Mouse (Mus musculus) left cerebral cortex, postnatal 4 days (tissue): Measurements from ENCODE around the gene Ece1. TPM values are rescaled to one million over a fixed set of nuclear protein-coding genes. Genes with fewer than 3 reads are reported as not detected.
"Not testable (repeated sequence)": the region's sequence is repeated elsewhere in the genome, so short reads cannot be mapped to it uniquely, and the experiment has no call there.

Source experiments
- DNase-seq: peaks from one replicate; pipeline ENCODE4 v3.0.0-alpha.2; 2022
- intact Hi-C: fragments of 180-260 bp; cut with DNase I; formaldehyde crosslinking; loops from one replicate; pipeline ENCODE4 v1.15.1; 2025
- total RNA-seq, 2 experiments: library from RNA; stranded (reverse); gene quantifications; 2 replicates each; pipeline ENCODE4 v1.2.3; 2021

Gene Ece1
- total RNA-seq: 10 to 100 TPM; 47.3 to 49.5 TPM

- intact Hi-C loops: no loop called here
- peak; percentile 90 for DNase-seq
These were observed at the start of gene Ece1 for GRCm38 (mm10) chr4:137862019-137862418. Gene Ece1, plus strand, starts transcription at chr4:137862237.

DNA sequence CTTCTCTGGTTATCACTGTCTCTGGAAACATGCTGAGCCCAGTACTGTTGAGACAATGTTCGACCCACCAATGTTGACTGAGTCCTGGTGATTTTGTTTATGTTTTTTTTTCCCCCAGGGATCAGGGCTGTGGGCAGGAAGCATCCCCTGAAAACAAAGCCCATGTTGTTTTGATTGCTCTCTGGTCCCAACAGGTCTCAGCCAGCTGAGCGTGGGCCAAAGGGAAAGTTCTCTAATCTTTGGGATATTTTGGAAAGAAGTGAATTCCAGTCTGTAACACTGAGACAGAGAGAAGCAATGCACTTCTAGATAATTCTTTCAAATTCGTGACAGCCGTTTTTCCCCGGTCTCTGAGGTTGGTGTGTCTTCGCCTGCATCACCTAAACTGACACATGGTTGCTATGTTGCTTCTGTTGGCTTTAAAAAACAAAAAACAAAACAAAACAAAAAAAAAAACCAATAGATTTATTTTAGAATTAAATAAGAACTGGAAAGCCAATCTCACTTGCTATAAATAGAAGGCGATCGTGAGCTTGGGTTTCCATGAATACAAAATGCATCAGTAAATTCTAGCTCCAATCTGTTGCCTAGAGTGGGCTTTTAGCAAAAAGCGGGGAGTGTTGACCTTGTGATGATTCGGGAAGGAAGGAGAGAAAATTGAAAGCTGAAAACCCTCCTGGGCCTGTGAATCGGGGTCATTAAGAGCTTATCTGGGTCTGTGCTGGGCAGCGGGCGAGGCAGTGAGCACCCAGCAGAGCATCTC, 48.9 kb upstream of the Ece1 start:
- DNase-seq: no peak
- intact Hi-C loops: no loop called here

DNA sequence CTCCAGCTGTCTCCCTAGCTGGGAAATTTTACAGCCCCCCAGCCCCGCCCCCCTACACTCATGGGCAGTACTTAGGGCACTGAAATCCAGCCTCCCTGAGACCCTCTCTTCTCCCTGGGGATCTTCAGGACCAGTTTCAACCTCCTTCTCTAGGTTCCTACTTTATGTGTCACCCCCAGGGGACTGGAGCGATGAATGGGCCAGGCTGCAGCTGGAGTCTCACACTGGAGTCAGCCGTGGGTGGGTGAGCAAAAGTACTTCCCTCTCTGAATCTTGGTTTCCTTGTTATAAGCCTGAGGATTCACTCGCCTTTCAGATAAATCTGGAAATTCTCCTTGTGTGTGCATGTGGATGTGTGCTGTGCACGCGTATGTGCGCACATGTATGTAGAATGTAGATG, 47.9 kb upstream of the Ece1 start:
- no peak for DNase-seq
- intact Hi-C loops: no loop called here

GRCm38 (mm10) chr4:137815473-137815872, 46.6 kb upstream of the Ece1 start:
- DNase-seq: no peak
- intact Hi-C loops: no loop called here

- intact Hi-C loops: no loop called here
- no peak for DNase-seq
These were observed 45.8 kb upstream of the Ece1 start for GRCm38 (mm10) chr4:137816216-137816615.

DNA sequence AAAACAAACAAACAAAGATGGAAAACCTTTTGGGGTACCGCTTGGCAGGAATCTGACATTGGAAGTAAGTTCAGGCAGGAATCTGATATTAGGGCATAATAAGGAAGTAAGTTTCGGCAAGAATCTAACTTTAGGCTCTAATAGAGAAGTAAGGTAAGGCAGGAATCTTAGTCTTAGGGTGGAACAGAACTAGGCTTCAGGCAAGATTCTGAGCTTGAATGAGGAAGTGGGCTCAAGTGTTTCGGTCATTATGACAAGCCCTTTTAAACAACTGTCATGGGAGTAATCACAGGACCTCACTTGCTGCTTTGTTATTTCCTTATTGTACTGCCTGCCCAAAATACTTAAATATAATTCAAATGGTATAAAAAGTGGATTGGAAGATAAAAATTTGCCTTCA, 43.7 kb upstream of the Ece1 start:
- intact Hi-C loops: no loop called here
- no peak for DNase-seq

- intact Hi-C loops: no loop called here
- peak; percentile 30 for DNase-seq
These were observed 42.5 kb upstream of the Ece1 start for GRCm38 (mm10) chr4:137819487-137819886.

- intact Hi-C loops: no loop called here
- DNase-seq: no peak
These were observed 41.3 kb upstream of the Ece1 start for GRCm38 (mm10) chr4:137820721-137821120.

DNA sequence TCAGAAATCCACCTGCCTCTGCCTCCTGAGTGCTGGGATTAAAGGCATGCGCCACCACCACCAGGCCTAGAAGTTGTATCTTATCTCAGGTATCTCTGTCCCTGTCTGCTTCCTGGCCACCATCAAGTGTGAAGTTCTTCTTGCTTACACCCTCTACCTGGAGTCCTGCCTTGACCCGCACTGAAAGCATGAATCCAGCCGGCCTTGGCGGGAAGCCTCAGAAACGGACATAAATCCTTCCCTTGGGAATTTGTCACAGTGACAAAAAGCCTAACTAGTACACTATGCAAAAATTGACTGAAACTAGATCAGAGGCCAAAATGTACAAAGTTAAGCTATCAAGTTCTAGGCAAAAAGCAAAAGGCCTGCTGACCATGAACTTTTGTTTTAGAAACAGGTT, 39.5 kb upstream of the Ece1 start:
- intact Hi-C loops: no loop called here
- no peak for DNase-seq

DNA sequence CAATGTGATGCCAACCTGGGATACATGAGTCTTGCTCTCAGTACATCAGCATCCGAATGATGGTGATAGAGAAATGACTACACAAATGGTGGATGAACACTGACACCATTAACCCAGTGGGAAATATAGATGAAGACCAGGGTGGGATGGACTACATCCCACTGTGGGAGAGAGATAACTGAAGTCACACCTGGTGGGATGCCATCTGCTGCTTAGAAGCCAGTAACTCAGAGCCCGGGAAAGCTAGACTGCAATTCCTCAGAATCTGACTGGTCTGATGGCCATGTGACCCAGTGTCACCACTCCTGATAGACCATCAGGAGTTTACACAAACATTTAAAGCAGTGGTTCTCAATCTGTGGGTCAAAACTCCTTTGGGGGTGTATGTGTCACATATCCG, 38.5 kb upstream of the Ece1 start:
- no peak for DNase-seq
- intact Hi-C loops: no loop called here

DNA sequence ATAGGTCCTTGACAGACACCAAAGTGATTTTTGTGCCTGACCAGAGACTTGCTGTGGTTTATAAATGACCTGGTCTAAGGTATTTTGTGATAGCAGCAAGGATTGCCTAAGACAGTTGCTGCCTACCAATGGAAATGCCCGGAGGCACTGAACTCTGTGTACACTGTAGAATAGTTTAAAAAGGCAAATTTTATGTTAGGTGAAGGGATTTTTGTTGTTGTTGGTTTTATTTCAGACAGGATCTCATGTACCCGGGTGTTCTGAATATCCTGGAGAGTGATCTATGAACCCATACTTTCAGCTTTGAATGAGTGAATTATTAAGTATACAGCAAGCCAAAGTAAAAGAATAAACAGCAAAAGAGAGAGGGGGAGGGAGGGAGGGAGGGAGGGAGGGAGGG, 37.2 kb upstream of the Ece1 start:
- intact Hi-C loops: no loop called here
- no peak for DNase-seq

DNA sequence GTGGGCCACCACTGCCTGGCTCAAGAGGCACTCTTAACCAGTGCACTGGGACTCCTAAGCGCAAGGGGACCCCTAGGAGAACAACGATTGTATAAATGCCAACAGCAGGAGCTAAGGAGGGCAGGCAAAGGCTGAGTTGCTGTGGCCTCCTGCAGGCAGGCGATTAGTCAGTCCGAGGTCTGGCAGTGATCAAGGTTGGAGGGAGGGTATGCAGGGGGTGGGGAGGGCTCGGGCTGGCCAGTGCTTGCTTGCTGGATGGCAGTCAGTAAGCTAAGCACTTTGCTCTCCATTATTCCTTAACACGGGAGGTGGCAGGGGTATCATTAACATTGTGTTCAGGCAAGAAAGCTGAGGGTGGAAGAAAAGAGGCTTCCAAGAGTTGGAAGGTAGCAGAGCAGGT, 31.7 kb upstream of the Ece1 start:
- intact Hi-C loops: no loop called here
- DNase-seq: no peak

- intact Hi-C loops: no loop called here
- DNase-seq: no peak
These were observed 30.4 kb upstream of the Ece1 start for GRCm38 (mm10) chr4:137831598-137831997.

GRCm38 (mm10) chr4:137835624-137836337, 26.3 kb upstream of the Ece1 start:
- DNase-seq: peak; percentile 89
- intact Hi-C loops: loop anchor here (5.0 kb wide), 1 partner anchor 103 kb away; no protein-coding TSS in a partner anchor

- intact Hi-C loops: loop anchor here (5.0 kb wide), 1 partner anchor 104 kb away; no protein-coding TSS in a partner anchor
These were observed 25.3 kb upstream of the Ece1 start for GRCm38 (mm10) chr4:137836741-137837140.

GRCm38 (mm10) chr4:137837792-137838191, 24.2 kb upstream of the Ece1 start:
- DNase-seq: no peak

More at GRCm38 (mm10) chr4:137836741-137837140, 25.3 kb upstream of the Ece1 start:
- DNase-seq: no peak

GRCm38 (mm10) chr4:137838791-137839190, 23.2 kb upstream of the Ece1 start:
- no peak for DNase-seq
- intact Hi-C loops: loop anchor here (5.0 kb wide), 1 partner anchor 106 kb away; no protein-coding TSS in a partner anchor

More at GRCm38 (mm10) chr4:137837792-137838191, 24.2 kb upstream of the Ece1 start:
- intact Hi-C loops: loop anchor here (5.0 kb wide), 1 partner anchor 105 kb away; no protein-coding TSS in a partner anchor

DNA sequence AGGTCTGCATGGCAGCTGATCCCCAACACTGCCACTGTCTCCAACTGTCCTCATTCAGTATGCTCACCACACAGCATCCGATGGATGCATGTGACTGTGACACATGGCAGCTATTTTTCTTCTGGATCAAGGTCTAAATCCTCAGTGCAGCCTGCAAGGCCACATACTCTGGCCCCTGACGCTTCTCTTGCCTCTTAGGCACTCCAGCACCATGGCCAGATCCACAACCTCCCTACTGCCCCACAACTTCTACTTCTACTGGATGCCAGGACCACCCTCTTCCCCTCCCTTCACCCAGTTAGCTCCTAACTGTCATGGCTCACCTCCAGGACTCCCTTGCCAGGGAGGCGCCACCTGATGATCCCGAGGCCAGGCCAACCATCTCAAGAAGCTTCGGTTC, 22.6 kb upstream of the Ece1 start:
- no peak for DNase-seq
- intact Hi-C loops: loop anchor here (5.0 kb wide), 1 partner anchor 107 kb away; no protein-coding TSS in a partner anchor

GRCm38 (mm10) chr4:137844656-137845055, 17.4 kb upstream of the Ece1 start:
- intact Hi-C loops: loop anchor here (5.0 kb wide), 1 partner anchor 103 kb away; no protein-coding TSS in a partner anchor
- peak; percentile 87 for DNase-seq

- DNase-seq, intact Hi-C loops: not testable (repeated sequence)
These were observed 14.4 kb upstream of the Ece1 start for GRCm38 (mm10) chr4:137847651-137848050.

- no peak for DNase-seq
- intact Hi-C loops: loop anchor here (5.0 kb wide), 1 partner anchor 57 kb away; no protein-coding TSS in a partner anchor
These were observed 11.9 kb upstream of the Ece1 start for GRCm38 (mm10) chr4:137850161-137850560.
